Mouse (Mus musculus) embryo, embryonic 9.5 days (tissue): ENCODE data around the gene Stx1b.
A peak's percentile ranks its signal among the peaks of the same experiment; 100 is the strongest.
"Not testable (repeated sequence)": the region's sequence is repeated elsewhere in the genome, so short reads cannot be mapped to it uniquely, and the experiment has no call there.

Experiments
- DNase-seq: peaks from one replicate; pipeline ENCODE4 v3.0.0-alpha.2; 2017; ENCODE audit errors: extremely low spot score

Gene Stx1b

GRCm38 (mm10) chr7:127776878-127777473, 47.4 kb downstream of the Stx1b start:
- DNase-seq = peak; percentile 95

- peak; percentile 86 for DNase-seq
These were observed 47.9 kb downstream of the Stx1b start, which contains the start of gene Setd1a for GRCm38 (mm10) chr7:127776426-127776825. Gene Setd1a (plus strand): TSS chr7:127776670.

- not testable (repeated sequence) for DNase-seq
These were observed 48.5 kb downstream of the Stx1b start for GRCm38 (mm10) chr7:127775837-127776236.

GRCm38 (mm10) chr7:127773664-127774384, 50.5 kb downstream of the Stx1b start:
- peak; percentile 71 for DNase-seq

GRCm38 (mm10) chr7:127772557-127772956, 51.8 kb downstream of the Stx1b start:
- DNase-seq = no peak

- DNase-seq = no peak
These were observed 52.3 kb downstream of the Stx1b start for GRCm38 (mm10) chr7:127772080-127772479.

- no peak for DNase-seq
These were observed 53.1 kb downstream of the Stx1b start for GRCm38 (mm10) chr7:127771262-127771661.

- DNase-seq = no peak
These were observed 54.1 kb downstream of the Stx1b start for GRCm38 (mm10) chr7:127770039-127770905.

- DNase-seq = peak; percentile 85
These were observed 54.7 kb downstream of the Stx1b start, which contains the start of gene Orai3 for GRCm38 (mm10) chr7:127769651-127770038. Gene Orai3 (plus strand): TSS chr7:127769815.

GRCm38 (mm10) chr7:127768997-127769593, 55.3 kb downstream of the Stx1b start:
- peak; percentile 90 for DNase-seq

- no peak for DNase-seq
These were observed 55.9 kb downstream of the Stx1b start for GRCm38 (mm10) chr7:127768346-127768996.

GRCm38 (mm10) chr7:127767671-127768345, 56.5 kb downstream of the Stx1b start:
- no peak for DNase-seq

GRCm38 (mm10) chr7:127766851-127767609, 57.3 kb downstream of the Stx1b start:
- no peak for DNase-seq

GRCm38 (mm10) chr7:127765756-127766155, 58.6 kb downstream of the Stx1b start:
- DNase-seq = no peak

- no peak for DNase-seq
These were observed 60.7 kb downstream of the Stx1b start for GRCm38 (mm10) chr7:127763642-127764041.

GRCm38 (mm10) chr7:127761026-127761425, 63.3 kb downstream of the Stx1b start:
- DNase-seq = peak; percentile 59

GRCm38 (mm10) chr7:127760478-127760877, 63.9 kb downstream of the Stx1b start:
- DNase-seq = no peak

GRCm38 (mm10) chr7:127759716-127760115, 64.6 kb downstream of the Stx1b start:
- no peak for DNase-seq
